Mouse (Mus musculus): ENCODE results near the gene Dnah6. TPM values are rescaled to one million over a fixed set of nuclear protein-coding genes. Genes with fewer than 3 reads are reported as not detected.

Dnah6 gene
- total and polyA plus RNA-seq, 2 experiments from 2014 or later = 0.22 to 2.2 TPM

DNA sequence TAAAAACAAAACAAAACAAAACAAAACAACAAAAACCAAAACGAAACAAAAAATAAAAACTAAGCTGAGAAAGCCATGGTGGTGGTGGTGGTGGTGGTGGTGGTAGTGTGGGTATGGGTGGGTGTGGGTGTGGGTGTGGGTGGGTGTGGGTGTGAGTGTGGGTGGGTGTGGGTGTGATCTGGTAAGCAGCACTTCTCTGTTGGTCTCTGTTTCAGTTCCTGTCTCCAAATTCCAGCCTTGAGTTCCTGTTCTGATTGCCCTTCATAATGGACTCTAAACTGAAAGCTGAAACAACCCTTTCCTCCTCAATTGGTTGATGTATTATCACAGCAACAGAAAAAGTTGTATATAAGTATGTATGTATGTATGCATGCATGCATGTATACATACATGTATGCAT is 222.6 kb downstream of the Dnah6 start:
- no peaks in the 10 kb centered on the region for H3K9me3 ChIP-seq (ENCODE audit: low read length)
- ATAC-seq (ENCODE audit: low FRiP score) (no peak), DNase-seq (ENCODE audit: low spot score) (no peak)
- no peaks in the 10 kb centered on the region for H3K27me3 ChIP-seq (ENCODE audit: insufficient read depth, low read length)
- 86% methylated on average over 1 of the region's 1 CpGs for WGBS
- H3K36me3 ChIP-seq (ENCODE audit: insufficient read depth, low read length) = no peaks in the 10 kb centered on the region
- TF ChIP-seq CTCF (IDR thresholded peaks at IDR 0.05) = no peak
- H3K4me3 ChIP-seq (ENCODE audit: low read depth, low read length) = no peak overlapping the region
- H3K4me2 ChIP-seq (ENCODE audit: low read depth, low read length, poor library complexity, severe bottlenecking) = no peak overlapping the region
- H3K9ac ChIP-seq (replicated peaks; ENCODE audit: low read length, poor library complexity, severe bottlenecking) = no peak overlapping the region
- no peak overlapping the region for H3K27ac ChIP-seq (ENCODE audit: low read depth, low read length)
- no peaks in the 10 kb centered on the region for H3K4me1 ChIP-seq (ENCODE audit: insufficient read depth, low read length)

DNA sequence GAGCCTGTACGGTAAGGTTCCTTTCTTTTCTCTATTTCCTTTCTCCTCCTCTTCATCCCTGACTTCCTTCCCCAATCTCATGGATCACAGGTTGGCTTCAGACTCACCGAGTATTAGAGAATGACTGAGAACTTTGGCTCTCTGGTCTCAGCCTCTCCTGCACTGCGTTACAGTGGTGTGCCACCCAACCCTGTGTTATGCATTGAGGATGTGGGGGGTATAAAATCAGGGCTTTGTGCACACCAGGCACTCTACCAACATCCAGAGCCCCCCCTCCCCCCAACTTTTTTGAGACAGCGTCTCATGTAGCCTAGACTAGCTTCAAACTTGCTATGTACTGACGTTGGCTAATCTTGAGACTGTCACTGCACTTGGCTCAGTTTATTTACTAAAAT is 227.8 kb downstream of the Dnah6 start:
- Histone ChIP-seq H3K27me3 (ENCODE audit: insufficient read depth, low read length) (no peaks in the 10 kb centered on the region), H3K4me1 (ENCODE audit: insufficient read depth, low read length) (no peaks in the 10 kb centered on the region), H3K9me3 (ENCODE audit: low read length) (no peaks in the 10 kb centered on the region), H3K36me3 (ENCODE audit: insufficient read depth, low read length) (no peaks in the 10 kb centered on the region), H3K9ac (replicated peaks; ENCODE audit: low read length, poor library complexity, severe bottlenecking) (no peak overlapping the region), H3K27ac (ENCODE audit: low read depth, low read length) (no peak overlapping the region), H3K4me3 (ENCODE audit: low read depth, low read length) (no peak overlapping the region), H3K4me2 (ENCODE audit: low read depth, low read length, poor library complexity, severe bottlenecking) (no peak overlapping the region)
- ATAC-seq (ENCODE audit: low FRiP score) (no peak), DNase-seq (ENCODE audit: low spot score) (no peak)
- no peak for TF ChIP-seq CTCF (IDR thresholded peaks at IDR 0.05)
- WGBS = 82% methylated on average over 5 of the region's 5 CpGs

DNA sequence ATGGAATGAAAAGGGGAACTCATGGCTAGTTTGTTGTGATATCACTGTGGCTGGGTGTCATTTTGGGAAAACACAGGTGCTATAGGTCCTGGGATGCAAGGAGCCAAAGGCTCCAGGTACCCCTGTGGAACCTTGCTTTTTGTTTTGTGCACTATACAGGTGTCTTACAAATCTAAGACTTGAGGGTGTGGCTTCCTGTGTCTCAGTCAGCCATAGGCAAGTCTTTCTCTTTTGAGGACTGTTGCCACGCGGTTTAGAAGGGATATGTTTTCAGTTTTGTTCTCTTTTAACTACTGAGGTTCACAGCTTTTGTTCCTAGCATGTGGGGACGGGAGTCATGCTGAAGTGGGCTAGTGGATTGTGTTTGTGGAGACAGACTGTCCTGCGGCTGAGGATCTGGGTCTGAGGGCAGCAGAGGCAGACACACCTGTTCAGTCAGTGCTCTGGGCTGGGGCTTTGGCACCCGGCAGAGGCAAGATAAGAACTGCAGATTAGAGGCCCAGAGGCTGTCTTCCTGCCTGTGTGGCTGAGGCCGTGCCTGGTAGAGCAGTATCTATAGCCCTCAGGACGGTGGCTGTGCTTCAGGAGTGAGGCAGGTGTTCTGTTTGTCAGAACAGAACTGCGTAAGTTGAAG is 228.3 kb downstream of the Dnah6 start:
- Histone ChIP-seq H3K4me2 (ENCODE audit: low read depth, low read length, poor library complexity, severe bottlenecking) (no peak overlapping the region), H3K36me3 (ENCODE audit: insufficient read depth, low read length) (no peaks in the 10 kb centered on the region), H3K4me3 (ENCODE audit: low read depth, low read length) (no peak overlapping the region), H3K27ac (ENCODE audit: low read depth, low read length) (no peak overlapping the region), H3K27me3 (ENCODE audit: insufficient read depth, low read length) (no peaks in the 10 kb centered on the region), H3K4me1 (ENCODE audit: insufficient read depth, low read length) (no peaks in the 10 kb centered on the region), H3K9me3 (ENCODE audit: low read length) (no peaks in the 10 kb centered on the region), H3K9ac (replicated peaks; ENCODE audit: low read length, poor library complexity, severe bottlenecking) (no peak overlapping the region)
- no peak for ATAC-seq (ENCODE audit: low FRiP score)
- WGBS = 79% methylated on average over 8 of the region's 8 CpGs
- DNase-seq (ENCODE audit: low spot score) = no peak
- no peak for TF ChIP-seq CTCF (IDR thresholded peaks at IDR 0.05)

DNA sequence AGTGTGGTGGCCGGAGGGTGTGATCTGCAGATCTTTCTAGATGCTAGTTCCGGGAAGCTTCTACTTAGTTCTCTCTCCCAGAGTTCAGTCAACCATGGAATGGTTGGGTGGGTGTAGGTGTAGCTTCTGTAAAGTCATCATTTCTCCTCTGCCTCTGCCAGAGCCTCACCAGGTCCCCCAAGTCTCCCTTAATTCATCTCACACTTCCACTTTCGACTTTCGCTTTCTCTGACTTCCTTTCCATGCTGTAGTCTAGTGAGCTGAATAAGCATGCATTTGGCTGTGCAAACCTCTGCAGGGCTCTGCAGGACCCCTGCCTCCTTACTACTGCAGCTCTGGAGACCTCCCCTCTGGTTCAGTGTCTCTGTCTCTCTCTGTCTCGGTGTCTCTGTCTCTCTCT is 231.2 kb downstream of the Dnah6 start:
- no peaks in the 10 kb centered on the region for H3K4me1 ChIP-seq (ENCODE audit: insufficient read depth, low read length)
- H3K36me3 ChIP-seq (ENCODE audit: insufficient read depth, low read length) = no peaks in the 10 kb centered on the region
- H3K9me3 ChIP-seq (ENCODE audit: low read length) = no peaks in the 10 kb centered on the region
- H3K27me3 ChIP-seq (ENCODE audit: insufficient read depth, low read length) = no peaks in the 10 kb centered on the region
- no peak for TF ChIP-seq CTCF (IDR thresholded peaks at IDR 0.05)
- no peak overlapping the region for H3K4me3 ChIP-seq (ENCODE audit: low read depth, low read length)
- ATAC-seq (ENCODE audit: low FRiP score) (no peak), DNase-seq (ENCODE audit: low spot score) (no peak)
- H3K27ac ChIP-seq (ENCODE audit: low read depth, low read length) = no peak overlapping the region
- no peak overlapping the region for H3K9ac ChIP-seq (replicated peaks; ENCODE audit: low read length, poor library complexity, severe bottlenecking)
- H3K4me2 ChIP-seq (ENCODE audit: low read depth, low read length, poor library complexity, severe bottlenecking) = no peak overlapping the region
- WGBS = 86% methylated on average over 5 of the region's 5 CpGs

DNA sequence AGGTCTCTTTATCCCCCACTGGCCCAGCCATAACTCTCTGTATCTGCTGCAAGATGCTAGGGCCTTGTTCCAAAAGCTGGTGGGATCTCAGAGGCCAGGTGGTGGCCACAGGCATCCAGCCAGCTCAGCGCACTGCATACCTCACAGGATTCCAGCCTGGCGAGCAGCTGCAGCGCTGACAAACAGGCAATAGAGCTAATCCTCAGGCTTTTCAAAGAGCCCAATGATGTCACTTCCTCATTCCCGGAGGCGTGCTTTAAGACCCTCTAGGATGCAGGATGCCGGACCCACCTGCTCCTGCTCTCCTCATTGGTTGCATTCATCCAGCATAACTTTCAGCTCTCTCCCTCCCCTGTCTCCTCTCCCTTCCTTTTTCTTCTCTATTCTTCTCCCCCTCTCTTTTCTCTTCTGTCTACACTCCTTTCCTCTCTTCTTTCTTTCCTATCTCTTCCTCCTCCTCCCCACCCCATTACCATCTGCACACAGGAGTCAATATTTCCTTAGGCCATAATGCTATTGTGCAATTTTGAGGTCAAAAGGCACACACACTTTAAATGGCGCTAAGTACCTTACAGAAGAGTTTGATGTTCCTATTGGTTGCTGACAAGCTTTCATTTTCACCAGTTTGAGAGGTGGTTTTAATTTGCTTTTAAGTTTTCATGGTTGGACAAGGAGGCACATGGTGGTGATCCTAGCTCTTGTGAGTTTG is 232.3 kb downstream of the Dnah6 start:
- no peak for ATAC-seq (ENCODE audit: low FRiP score)
- no peak overlapping the region for H3K4me3 ChIP-seq (ENCODE audit: low read depth, low read length)
- WGBS = 24% methylated on average over 7 of the region's 7 CpGs
- DNase-seq (ENCODE audit: low spot score) = peak; percentile 55
- no peaks in the 10 kb centered on the region for H3K4me1 ChIP-seq (ENCODE audit: insufficient read depth, low read length)
- no peaks in the 10 kb centered on the region for H3K9me3 ChIP-seq (ENCODE audit: low read length)
- TF ChIP-seq CTCF (IDR thresholded peaks at IDR 0.05) = no peak
- no peak overlapping the region for H3K9ac ChIP-seq (replicated peaks; ENCODE audit: low read length, poor library complexity, severe bottlenecking)
- H3K27ac ChIP-seq (ENCODE audit: low read depth, low read length) = no peak overlapping the region
- no peaks in the 10 kb centered on the region for H3K36me3 ChIP-seq (ENCODE audit: insufficient read depth, low read length)
- no peaks in the 10 kb centered on the region for H3K27me3 ChIP-seq (ENCODE audit: insufficient read depth, low read length)
- no peak overlapping the region for H3K4me2 ChIP-seq (ENCODE audit: low read depth, low read length, poor library complexity, severe bottlenecking)

DNA sequence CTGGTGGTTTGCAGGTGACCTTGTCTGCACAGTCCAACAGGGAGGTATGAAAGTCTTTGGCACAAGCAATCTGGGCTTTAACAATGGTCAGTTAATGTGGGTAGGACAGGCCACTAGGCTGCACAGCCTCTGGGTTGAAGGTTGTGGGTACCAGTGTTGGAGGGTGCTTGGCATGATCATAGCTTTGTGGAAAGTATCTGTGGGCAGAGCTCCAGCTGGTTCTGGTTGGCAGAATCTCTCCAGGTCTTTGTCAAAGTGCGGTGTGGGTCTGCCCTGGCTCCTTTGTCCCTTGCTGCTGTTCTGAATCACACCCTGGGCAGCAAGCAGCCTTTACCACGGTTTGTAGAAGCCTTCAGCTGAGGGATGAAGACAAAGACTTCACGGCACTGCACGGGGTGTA is 238.9 kb downstream of the Dnah6 start:
- Histone ChIP-seq H3K27me3 (ENCODE audit: insufficient read depth, low read length) (no peaks in the 10 kb centered on the region), H3K36me3 (ENCODE audit: insufficient read depth, low read length) (no peaks in the 10 kb centered on the region), H3K4me3 (ENCODE audit: low read depth, low read length) (no peak overlapping the region), H3K4me2 (ENCODE audit: low read depth, low read length, poor library complexity, severe bottlenecking) (no peak overlapping the region), H3K27ac (ENCODE audit: low read depth, low read length) (no peak overlapping the region), H3K9me3 (ENCODE audit: low read length) (no peaks in the 10 kb centered on the region), H3K9ac (replicated peaks; ENCODE audit: low read length, poor library complexity, severe bottlenecking) (no peak overlapping the region), H3K4me1 (ENCODE audit: insufficient read depth, low read length) (no peaks in the 10 kb centered on the region)
- TF ChIP-seq CTCF (IDR thresholded peaks at IDR 0.05) = no peak
- DNase-seq (ENCODE audit: low spot score) = no peak
- 72% methylated on average over 4 of the region's 4 CpGs for WGBS
- no peak for ATAC-seq (ENCODE audit: low FRiP score)

All from midbrain, postnatal 0 days (tissue).